Mouse (Mus musculus) neural tube, embryonic 15.5 days (tissue): ENCODE measurements around the gene Etfdh. TPM values are rescaled to one million over a fixed set of nuclear protein-coding genes. Genes with fewer than 3 reads are reported as not detected.

ENCODE experiments used
- ATAC-seq: fragments of 200-750 bp; cut with Nextera tagmentation; 2 replicates; pipeline ENCODE4 v1.8.0; 2017; ENCODE audit warnings: mild to moderate bottlenecking, moderate TSS enrichment, moderate library complexity; ENCODE audit not compliant: low FRiP score
- H3K27ac ChIP-seq: fragments of 300-500 bp; sonication (generic); replicated peaks from 2 replicates; pipeline ENCODE4 v1.5.1; 2015; ENCODE audit warnings: mild to moderate bottlenecking, inconsistent platforms
- H3K27me3 ChIP-seq: fragments of 300-500 bp; sonication (generic); replicated peaks from 2 replicates; pipeline ENCODE4 v1.6.1; 2015; ENCODE audit warnings: inconsistent platforms
- H3K36me3 ChIP-seq: fragments of 300-500 bp; sonication (generic); 2 replicates; pipeline ENCODE4 v1.6.1; 2015; ENCODE audit warnings: inconsistent platforms
- H3K4me1 ChIP-seq: fragments of 300-500 bp; sonication (generic); 2 replicates; pipeline ENCODE4 v1.6.1; 2015; ENCODE audit warnings: inconsistent platforms
- H3K4me2 ChIP-seq: fragments of 300-500 bp; sonication (generic); 2 replicates; pipeline ENCODE4 v1.6.1; 2015; ENCODE audit warnings: inconsistent platforms, mild to moderate bottlenecking, moderate library complexity
- H3K4me3 ChIP-seq: fragments of 300-500 bp; sonication (generic); replicated peaks from 2 replicates; pipeline ENCODE4 v1.5.1; 2015; ENCODE audit warnings: mild to moderate bottlenecking, inconsistent platforms
- H3K9ac ChIP-seq: fragments of 300-500 bp; sonication (generic); replicated peaks from 2 replicates; pipeline ENCODE4 v1.6.1; 2015; ENCODE audit warnings: mild to moderate bottlenecking, inconsistent platforms
- H3K9me3 ChIP-seq: fragments of 300-500 bp; sonication (generic); replicated peaks from 2 replicates; pipeline ENCODE4 v1.6.1; 2016; ENCODE audit warnings: inconsistent platforms
- WGBS: fragments of 180-500 bp; shearing (Covaris S2); methylation state at CpG from one replicate; pipeline ENCODE4 v1.1.7; 2015; ENCODE audit warnings: mixed read lengths; 5-methylcytosine and 5-hydroxymethylcytosine counted together
- polyA plus RNA-seq: library from polyadenylated mRNA; unstranded; fragments of >200 nt; fragmentation: Nextera tagmentation; extraction: Ambion mirVana; gene quantifications from 2 replicates; pipeline ENCODE4 v1.2.1, GENCODE M21; 2015

The Etfdh gene
- 42.1 and 50.0 TPM in 2 replicates for polyA plus RNA-seq

GRCm38 (mm10) chr3:79629416-79629730 is at the start of gene Etfdh:
Etfdh (minus strand) TSS chr3:79629500.
- H3K9me3 ChIP-seq, result no peaks in the 10 kb centered on the region
- peak; percentile 46 for ATAC-seq
- H3K4me2 ChIP-seq, result peak within 1 kb of the TSS; percentile 77
- H3K27ac ChIP-seq, result peak within 1 kb of the TSS; percentile 85
- H3K4me1 ChIP-seq, result peaks cover 16% of the 10 kb centered on the region
- peaks cover 21% of the 10 kb centered on the region for H3K36me3 ChIP-seq
- H3K27me3 ChIP-seq, result no peaks in the 10 kb centered on the region
- WGBS, result under 1% methylated on average over 11 of the region's 11 CpGs
- H3K9ac ChIP-seq, result peak within 1 kb of the TSS; percentile 76
- peak within 1 kb of the TSS; percentile 84 for H3K4me3 ChIP-seq

- 91% methylated on average over 3 of the region's 3 CpGs for WGBS
- H3K36me3 ChIP-seq, result no peaks in the 10 kb centered on the region
These were observed 47.1 kb upstream of the Etfdh start for GRCm38 (mm10) chr3:79676411-79676810.

DNA sequence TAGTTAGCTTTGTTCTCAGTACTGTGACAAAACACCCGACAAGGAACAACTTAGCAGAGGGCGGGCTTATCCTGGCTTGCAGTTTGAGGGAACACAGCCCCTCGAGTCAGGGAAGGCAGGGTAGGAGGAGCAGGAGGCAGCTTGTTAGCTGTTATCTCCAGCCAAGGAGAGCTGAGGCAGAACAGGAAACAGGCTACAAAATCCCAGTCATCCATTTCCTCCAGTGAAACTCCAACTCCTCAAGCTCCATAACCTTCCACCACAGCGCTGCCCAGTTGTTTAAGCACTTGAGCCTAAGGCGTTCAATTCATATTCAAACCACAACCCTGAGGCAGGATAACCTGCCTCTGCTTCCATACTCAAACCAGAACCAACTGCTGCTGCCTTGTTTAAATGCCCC is 45.3 kb upstream of the Etfdh start:
- Histone ChIP-seq H3K27me3 (no peaks in the 10 kb centered on the region), H3K9me3 (no peaks in the 10 kb centered on the region), H3K4me2 (no peak overlapping the region), H3K36me3 (no peaks in the 10 kb centered on the region), H3K27ac (no peak overlapping the region), H3K4me1 (no peaks in the 10 kb centered on the region), H3K4me3 (no peak overlapping the region), H3K9ac (no peak overlapping the region)
- 90% methylated on average over 5 of the region's 5 CpGs for WGBS
- no peak for ATAC-seq

More at GRCm38 (mm10) chr3:79676411-79676810, 47.1 kb upstream of the Etfdh start:
- Histone ChIP-seq H3K27me3 (no peaks in the 10 kb centered on the region), H3K4me2 (no peak overlapping the region), H3K9me3 (no peaks in the 10 kb centered on the region), H3K27ac (no peak overlapping the region), H3K4me3 (no peak overlapping the region), H3K9ac (no peak overlapping the region), H3K4me1 (no peaks in the 10 kb centered on the region)
- ATAC-seq, result no peak

GRCm38 (mm10) chr3:79673082-79673481 is 43.8 kb upstream of the Etfdh start:
- Histone ChIP-seq H3K27me3 (no peaks in the 10 kb centered on the region), H3K36me3 (no peaks in the 10 kb centered on the region), H3K9me3 (no peaks in the 10 kb centered on the region), H3K27ac (no peak overlapping the region), H3K9ac (no peak overlapping the region), H3K4me2 (no peak overlapping the region), H3K4me3 (no peak overlapping the region), H3K4me1 (no peaks in the 10 kb centered on the region)
- 16% methylated on average over 4 of the region's 4 CpGs for WGBS
- no peak for ATAC-seq

DNA sequence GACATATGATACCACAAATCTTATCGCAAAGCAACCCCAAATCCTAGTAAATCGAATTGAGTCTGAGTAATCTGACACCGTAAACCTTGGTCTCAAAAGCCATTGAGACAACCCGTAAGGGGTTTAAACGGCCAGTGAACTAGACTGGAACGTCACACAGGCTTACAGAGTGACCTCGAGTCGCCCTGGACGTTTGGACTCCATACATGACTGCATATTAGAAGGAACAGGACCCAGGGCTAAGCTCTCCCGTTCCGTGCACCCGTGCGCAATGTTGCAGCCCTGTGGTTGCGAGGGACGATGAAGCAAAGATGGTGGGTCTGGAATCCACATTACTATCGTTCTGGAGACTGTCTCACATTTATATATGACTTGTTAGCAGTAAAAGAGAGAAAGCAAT is 42.9 kb upstream of the Etfdh start:
- no peak overlapping the region for H3K27ac ChIP-seq
- no peaks in the 10 kb centered on the region for H3K27me3 ChIP-seq
- H3K4me3 ChIP-seq, result no peak overlapping the region
- no peak overlapping the region for H3K4me2 ChIP-seq
- H3K4me1 ChIP-seq, result no peaks in the 10 kb centered on the region
- no peaks in the 10 kb centered on the region for H3K9me3 ChIP-seq
- H3K36me3 ChIP-seq, result no peaks in the 10 kb centered on the region
- no peak overlapping the region for H3K9ac ChIP-seq
- no peak for ATAC-seq
- 80% methylated on average over 16 of the region's 16 CpGs for WGBS

GRCm38 (mm10) chr3:79670556-79670955 is 41.3 kb upstream of the Etfdh start:
- no peaks in the 10 kb centered on the region for H3K36me3 ChIP-seq
- H3K4me2 ChIP-seq, result no peak overlapping the region
- H3K9ac ChIP-seq, result no peak overlapping the region
- H3K4me1 ChIP-seq, result no peaks in the 10 kb centered on the region
- H3K27ac ChIP-seq, result no peak overlapping the region
- ATAC-seq, result no peak
- no peaks in the 10 kb centered on the region for H3K9me3 ChIP-seq
- H3K4me3 ChIP-seq, result no peak overlapping the region
- no peaks in the 10 kb centered on the region for H3K27me3 ChIP-seq
- 80% methylated on average over 7 of the region's 7 CpGs for WGBS

DNA sequence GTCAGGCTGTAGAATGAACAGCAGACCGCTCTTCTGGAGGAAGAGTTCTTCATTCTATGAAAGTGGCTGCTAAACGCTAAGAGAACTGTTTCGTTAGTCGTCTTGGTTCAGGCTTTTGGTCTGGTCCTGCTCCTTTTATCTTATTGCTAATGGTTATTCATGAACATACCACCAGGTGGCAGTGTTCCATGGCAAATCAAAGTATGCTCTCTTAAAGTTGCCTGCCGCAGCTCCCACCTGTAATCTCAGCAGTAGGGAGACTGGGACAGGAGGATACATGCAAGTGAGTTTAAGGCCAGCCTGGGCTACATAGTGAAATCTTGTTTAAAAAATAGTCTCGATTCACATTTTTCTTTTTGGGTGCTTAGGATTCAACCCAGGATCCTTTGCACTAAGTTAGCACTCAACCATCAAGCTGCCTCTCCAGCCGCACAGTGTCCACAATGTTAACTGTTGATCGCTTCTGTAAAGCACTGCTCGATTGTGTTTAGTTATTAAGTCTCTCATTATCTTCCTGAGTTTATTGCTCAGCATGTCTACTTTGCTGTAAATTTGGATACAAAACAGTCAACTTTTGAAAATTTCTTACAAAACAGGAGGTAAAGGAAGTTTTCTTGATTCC is 35.6 kb upstream of the Etfdh start:
- no peak overlapping the region for H3K4me3 ChIP-seq
- H3K27me3 ChIP-seq, result no peaks in the 10 kb centered on the region
- H3K4me1 ChIP-seq, result no peaks in the 10 kb centered on the region
- no peak for ATAC-seq
- H3K36me3 ChIP-seq, result no peaks in the 10 kb centered on the region
- H3K9me3 ChIP-seq, result no peaks in the 10 kb centered on the region
- H3K9ac ChIP-seq, result no peak overlapping the region
- no peak overlapping the region for H3K4me2 ChIP-seq
- H3K27ac ChIP-seq, result no peak overlapping the region
- 40% methylated on average over 9 of the region's 9 CpGs for WGBS

DNA sequence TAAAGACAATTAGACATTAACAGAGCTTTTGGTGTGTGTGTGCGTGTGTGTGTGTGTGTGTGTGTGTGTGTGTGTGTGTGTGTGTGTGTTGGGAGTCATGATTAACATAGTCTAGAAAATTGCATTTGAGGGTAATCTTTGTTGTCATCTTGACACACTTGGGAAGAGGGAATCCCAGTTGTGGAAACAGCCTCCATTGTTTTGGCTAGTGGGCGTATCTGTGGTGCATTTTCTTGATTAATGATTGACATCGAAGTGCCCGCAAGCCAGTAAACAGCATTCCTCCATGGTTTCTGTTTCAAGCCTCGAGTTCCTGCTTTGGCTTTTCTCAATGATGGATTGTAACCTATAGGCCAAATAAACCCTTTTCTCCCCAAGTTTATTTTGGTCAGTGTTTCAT is 27.4 kb upstream of the Etfdh start:
- H3K9me3 ChIP-seq, result no peaks in the 10 kb centered on the region
- H3K9ac ChIP-seq, result no peak overlapping the region
- no peaks in the 10 kb centered on the region for H3K4me1 ChIP-seq
- no peak overlapping the region for H3K27ac ChIP-seq
- no peak for ATAC-seq
- H3K4me3 ChIP-seq, result no peak overlapping the region
- no peak overlapping the region for H3K4me2 ChIP-seq
- WGBS, result 59% methylated on average over 5 of the region's 5 CpGs
- no peaks in the 10 kb centered on the region for H3K36me3 ChIP-seq
- H3K27me3 ChIP-seq, result no peaks in the 10 kb centered on the region

GRCm38 (mm10) chr3:79652129-79652528 is 22.8 kb upstream of the Etfdh start:
- WGBS, result 87% methylated on average over 6 of the region's 6 CpGs
- H3K4me3 ChIP-seq, result no peak overlapping the region
- ATAC-seq, result no peak

DNA sequence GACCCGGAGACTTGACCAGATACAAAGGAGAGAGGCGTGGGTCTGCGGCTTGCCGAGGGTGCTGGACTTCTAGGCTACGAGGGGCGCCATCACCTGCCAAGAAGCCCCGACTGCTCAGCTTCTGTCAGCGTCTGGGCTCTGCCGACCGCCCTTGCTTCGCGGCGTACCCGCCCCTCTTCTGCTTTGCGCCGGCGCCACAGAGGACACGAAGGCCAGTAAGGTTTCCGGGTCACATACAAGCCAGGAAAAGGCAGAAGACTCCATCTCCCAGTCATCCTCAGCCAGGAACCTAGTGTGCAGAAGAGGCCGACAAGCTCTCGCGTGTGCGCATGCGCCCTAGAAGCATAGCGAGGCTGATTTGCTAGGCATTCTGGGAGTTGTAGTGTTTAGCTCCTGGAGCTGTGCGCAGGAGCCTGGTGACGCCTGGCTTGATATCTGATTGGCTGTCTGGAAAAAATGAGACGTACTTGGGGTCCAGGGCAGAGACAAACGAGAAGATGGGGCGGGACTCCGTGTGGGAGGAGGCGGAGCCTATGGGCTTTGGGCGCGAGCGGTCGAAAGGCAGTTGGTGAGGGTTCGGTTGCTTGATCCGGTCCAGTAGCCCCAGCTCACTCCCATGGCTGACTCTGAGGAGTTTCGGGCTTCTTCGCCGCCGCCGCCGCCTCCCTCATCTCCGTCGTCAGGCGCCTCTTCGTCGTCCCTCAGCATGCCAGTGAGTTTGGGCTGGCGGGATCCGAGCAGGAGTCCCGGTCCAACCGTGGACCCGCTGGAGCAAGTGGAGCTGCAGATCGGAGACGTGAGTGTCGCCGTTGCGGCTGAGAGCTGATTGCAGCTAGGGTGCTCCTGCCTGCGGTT is 512 bp downstream of the Etfdh start, which contains the start of gene 4930579G24Rik:
Gene 4930579G24Rik (plus strand): TSS at position 519 of the 855 bp plus-strand sequence.
- H3K9ac ChIP-seq, result peak within 1 kb of the TSS; percentile 76
- H3K27me3 ChIP-seq, result no peaks in the 10 kb centered on the region
- H3K36me3 ChIP-seq, result peaks cover 20% of the 10 kb centered on the region
- peak; percentile 99 for ATAC-seq
- peak within 1 kb of the TSS; percentile 85 for H3K27ac ChIP-seq
- peak within 1 kb of the TSS; percentile 77 for H3K4me2 ChIP-seq
- under 1% methylated on average over 60 of the region's 60 CpGs for WGBS
- peaks cover 16% of the 10 kb centered on the region for H3K4me1 ChIP-seq
- H3K4me3 ChIP-seq, result peak within 1 kb of the TSS; percentile 84
- no peaks in the 10 kb centered on the region for H3K9me3 ChIP-seq

More at GRCm38 (mm10) chr3:79652129-79652528, 22.8 kb upstream of the Etfdh start:
- Histone ChIP-seq H3K36me3 (no peaks in the 10 kb centered on the region), H3K4me2 (no peak overlapping the region), H3K27me3 (no peaks in the 10 kb centered on the region), H3K4me1 (no peaks in the 10 kb centered on the region), H3K9me3 (no peaks in the 10 kb centered on the region), H3K9ac (no peak overlapping the region), H3K27ac (no peak overlapping the region)

- H3K4me3 ChIP-seq, result peak overlapping the region; percentile 84
- H3K36me3 ChIP-seq, result peaks cover 15% of the 10 kb centered on the region
- H3K4me2 ChIP-seq, result peak overlapping the region; percentile 66
- ATAC-seq, result no peak
- peaks cover 16% of the 10 kb centered on the region for H3K4me1 ChIP-seq
- no peaks in the 10 kb centered on the region for H3K27me3 ChIP-seq
- WGBS, result under 1% methylated on average over 9 of the region's 9 CpGs
- no peaks in the 10 kb centered on the region for H3K9me3 ChIP-seq
- peak overlapping the region; percentile 80 for H3K27ac ChIP-seq
- H3K9ac ChIP-seq, result peak overlapping the region; percentile 66
These were observed 1.1 kb downstream of the Etfdh start for GRCm38 (mm10) chr3:79628182-79628560.
